Mouse (Mus musculus): ENCODE data around the gene Eif3d. TPM values are rescaled to one million over a fixed set of nuclear protein-coding genes. Genes with fewer than 3 reads are reported as not detected.
A peak's percentile ranks its signal among the peaks of the same experiment; 100 is the strongest.

Gene Eif3d
- polyA plus RNA-seq, 1 experiment: 119 TPM

DNA sequence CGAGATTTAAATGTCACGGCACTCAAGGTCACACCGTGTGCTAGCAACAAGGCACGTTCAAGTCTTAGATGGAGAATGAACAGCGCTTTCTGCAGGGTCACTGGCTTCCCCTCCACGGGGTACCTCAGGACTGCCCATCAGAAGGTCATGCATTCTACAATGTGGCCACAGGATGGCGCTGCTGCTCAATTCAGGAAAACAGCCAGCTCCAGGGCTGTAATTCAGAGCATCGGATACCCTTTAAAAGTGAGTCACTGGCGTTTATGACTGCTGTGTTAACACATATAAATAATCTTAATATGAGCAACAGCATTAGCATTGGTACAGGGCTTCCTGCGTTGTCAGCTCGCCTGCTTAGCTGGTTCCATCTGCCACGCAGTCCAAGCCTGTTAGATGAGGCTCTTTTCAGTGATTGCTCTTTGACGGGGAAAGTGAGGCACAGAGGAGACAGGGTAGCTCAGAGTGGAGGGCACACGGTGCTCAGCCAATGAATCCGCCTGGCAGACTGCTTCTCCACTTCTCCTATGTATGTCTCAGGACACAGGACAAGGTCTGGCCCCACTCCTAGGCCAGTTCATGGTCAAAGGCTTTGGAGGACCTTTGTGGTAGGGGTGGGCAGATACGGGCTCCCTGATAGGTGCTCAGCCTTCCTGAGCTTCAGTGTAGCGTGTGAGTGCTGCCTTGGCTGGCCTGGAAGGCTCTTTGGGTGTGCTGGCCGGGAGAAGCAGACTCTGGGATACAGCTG is 11.8 kb upstream of the Eif3d start:
- 14% methylated on average over 18 of the region's 18 CpGs for WGBS
- Histone ChIP-seq H3K27ac (ENCODE audit: insufficient read depth, low read length) (no peak overlapping the region), H3K4me3 (replicated peaks; ENCODE audit: insufficient read depth, low read depth, low read length) (peak overlapping the region; percentile 18), H3K4me1 (ENCODE audit: control insufficient read depth, insufficient read depth, low read length) (peaks cover 3% of the 10 kb centered on the region; the same call in 1 of the 2 replicates), H3K27me3 (ENCODE audit: control insufficient read depth, insufficient read depth, low read length) (no peaks in the 10 kb centered on the region)
- DNase-seq: peak; percentile 81 to 93
- TF ChIP-seq CTCF (IDR thresholded peaks at IDR 0.05; ENCODE audit: borderline replicate concordance, insufficient read depth, low read depth, low read length) (peak; percentile 87), POLR2A (IDR thresholded peaks at IDR 0.05; ENCODE audit: borderline replicate concordance, insufficient read depth, low read length) (no peak)

DNA sequence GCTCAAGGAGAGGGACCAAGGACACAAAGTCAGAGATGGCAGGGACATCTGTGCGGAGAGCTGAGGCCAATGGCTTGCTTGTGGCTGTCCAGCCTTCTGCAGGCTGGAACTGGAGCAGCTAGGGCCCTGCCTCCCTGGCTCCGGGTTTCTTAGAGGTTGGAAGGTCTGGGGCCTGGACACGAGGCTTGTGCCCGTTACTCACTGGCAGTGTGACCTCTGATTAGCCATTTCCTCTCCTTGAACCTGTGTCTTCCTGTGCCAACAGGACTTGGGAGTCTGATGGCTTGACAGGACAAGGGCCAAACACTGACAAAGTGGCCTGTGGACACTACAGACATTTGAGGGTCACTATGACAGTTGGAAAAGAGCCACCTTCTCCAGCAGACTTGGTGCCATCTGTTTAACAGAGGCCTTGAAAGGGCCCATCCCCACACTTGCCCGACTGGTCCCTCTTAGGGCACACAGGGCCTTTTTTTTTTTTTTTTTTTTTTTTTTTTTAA is 10.6 kb upstream of the Eif3d start:
- Histone ChIP-seq H3K27ac (ENCODE audit: insufficient read depth, low read length) (no peak overlapping the region), H3K27me3 (ENCODE audit: control insufficient read depth, insufficient read depth, low read length) (no peaks in the 10 kb centered on the region), H3K4me3 (replicated peaks; ENCODE audit: insufficient read depth, low read depth, low read length) (no peak overlapping the region), H3K4me1 (ENCODE audit: control insufficient read depth, insufficient read depth, low read length) (peaks cover 3% of the 10 kb centered on the region; the same call in 1 of the 2 replicates)
- DNase-seq: peak in 1 of 2 experiments; percentile 27
- 36% methylated on average over 5 of the region's 5 CpGs for WGBS
- TF ChIP-seq CTCF (IDR thresholded peaks at IDR 0.05; ENCODE audit: borderline replicate concordance, insufficient read depth, low read depth, low read length) (no peak), POLR2A (IDR thresholded peaks at IDR 0.05; ENCODE audit: borderline replicate concordance, insufficient read depth, low read length) (no peak)

DNA sequence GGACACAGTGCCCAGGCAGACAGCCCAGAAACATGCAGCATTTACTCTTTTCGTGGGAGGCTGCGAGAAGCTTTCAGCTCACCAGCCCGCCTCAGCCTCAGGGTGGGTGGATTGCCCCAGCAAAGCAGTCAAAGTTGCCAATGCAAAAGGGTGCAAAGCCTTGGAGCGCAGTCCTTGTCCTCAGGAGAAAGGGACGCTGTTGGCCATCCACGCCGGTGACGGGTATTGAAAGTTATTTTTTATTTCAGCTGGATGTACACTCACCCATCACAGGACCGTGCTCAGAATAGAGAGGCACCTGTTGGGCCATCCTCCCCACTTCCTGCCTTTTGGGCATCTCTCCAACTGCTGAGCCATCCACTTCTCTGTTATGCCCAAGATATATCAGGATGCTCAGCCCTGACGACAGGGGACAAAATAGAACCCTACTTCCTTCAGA is 8.8 kb upstream of the Eif3d start:
- 84% methylated on average over 10 of the region's 10 CpGs for WGBS
- no peaks in the 10 kb centered on the region for H3K27me3 ChIP-seq (ENCODE audit: control insufficient read depth, insufficient read depth, low read length)
- H3K4me3 ChIP-seq (replicated peaks; ENCODE audit: insufficient read depth, low read depth, low read length): no peak overlapping the region
- H3K27ac ChIP-seq (ENCODE audit: insufficient read depth, low read length): no peak overlapping the region
- no peak for DNase-seq
- peaks cover 3% of the 10 kb centered on the region; the same call in 1 of the 2 replicates for H3K4me1 ChIP-seq (ENCODE audit: control insufficient read depth, insufficient read depth, low read length)
- TF ChIP-seq CTCF (IDR thresholded peaks at IDR 0.05; ENCODE audit: borderline replicate concordance, insufficient read depth, low read depth, low read length) (no peak), POLR2A (IDR thresholded peaks at IDR 0.05; ENCODE audit: borderline replicate concordance, insufficient read depth, low read length) (no peak)

DNA sequence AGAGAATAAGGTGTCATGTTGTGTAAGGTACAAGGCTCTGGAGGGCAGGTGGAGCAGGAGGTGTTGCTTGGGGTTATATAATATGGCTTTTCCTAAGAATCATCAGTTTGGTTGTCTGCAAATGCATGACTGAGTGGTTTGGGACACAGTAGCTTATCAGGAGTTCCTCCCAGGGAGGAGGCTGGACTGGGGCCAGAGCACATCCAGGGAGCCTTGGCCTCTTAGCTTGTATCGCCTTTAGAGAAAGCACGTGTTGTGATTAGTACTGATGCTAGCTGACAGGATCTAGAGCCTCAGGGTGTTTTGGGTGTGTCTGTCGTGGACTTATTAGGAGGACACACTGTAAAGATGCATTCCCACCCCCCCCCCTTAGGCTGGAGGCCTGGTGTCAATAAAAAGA is 7.0 kb upstream of the Eif3d start:
- TF ChIP-seq POLR2A (IDR thresholded peaks at IDR 0.05; ENCODE audit: borderline replicate concordance, insufficient read depth, low read length): no peak
- no peak for TF ChIP-seq CTCF (IDR thresholded peaks at IDR 0.05; ENCODE audit: borderline replicate concordance, insufficient read depth, low read depth, low read length)
- Histone ChIP-seq H3K27me3 (ENCODE audit: control insufficient read depth, insufficient read depth, low read length) (no peaks in the 10 kb centered on the region), H3K27ac (ENCODE audit: insufficient read depth, low read length) (no peak overlapping the region), H3K4me1 (ENCODE audit: control insufficient read depth, insufficient read depth, low read length) (peaks cover 3% of the 10 kb centered on the region; the same call in 1 of the 2 replicates), H3K4me3 (replicated peaks; ENCODE audit: insufficient read depth, low read depth, low read length) (no peak overlapping the region)
- WGBS: 32% methylated on average over 3 of the region's 3 CpGs
- DNase-seq: no peak

DNA sequence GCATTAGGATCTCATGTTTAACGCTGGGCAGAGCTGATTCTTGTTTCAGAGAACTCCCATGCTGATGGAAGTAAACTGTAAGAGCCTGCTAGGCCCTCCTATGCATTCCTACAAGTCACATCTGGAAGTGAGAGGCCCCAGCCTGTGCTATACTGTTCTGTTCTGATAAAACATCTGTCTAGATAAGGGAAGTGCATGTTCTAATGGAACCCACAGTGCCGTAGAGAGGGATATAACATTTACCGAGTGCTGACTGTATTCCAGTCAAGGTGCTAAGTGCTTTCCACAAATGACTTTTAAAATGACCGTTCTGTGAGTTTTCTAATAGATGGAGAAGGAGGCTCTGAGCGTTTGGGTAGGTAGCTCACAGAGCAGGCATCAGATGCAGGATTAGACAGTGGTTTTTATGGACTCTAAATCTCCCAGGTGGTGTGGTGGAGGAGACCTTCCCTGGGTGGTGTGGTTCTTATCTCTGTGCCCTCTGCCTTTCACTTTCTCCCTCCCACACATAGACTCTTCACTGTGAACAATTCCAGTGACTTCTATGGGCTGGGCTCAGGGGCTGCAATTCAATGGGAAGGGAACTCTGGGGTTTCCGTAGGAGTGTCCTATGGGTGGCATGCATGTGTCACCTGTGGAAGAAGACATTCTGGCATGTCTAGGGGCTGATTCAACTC is 3.7 kb upstream of the Eif3d start:
- 73% methylated on average over 6 of the region's 6 CpGs for WGBS
- no peak overlapping the region for H3K4me3 ChIP-seq (replicated peaks; ENCODE audit: insufficient read depth, low read depth, low read length)
- H3K27me3 ChIP-seq (ENCODE audit: control insufficient read depth, insufficient read depth, low read length): no peaks in the 10 kb centered on the region
- H3K4me1 ChIP-seq (ENCODE audit: control insufficient read depth, insufficient read depth, low read length): no peaks in the 10 kb centered on the region; the same call in 1 of the 2 replicates
- no peak for DNase-seq
- TF ChIP-seq POLR2A (IDR thresholded peaks at IDR 0.05; ENCODE audit: borderline replicate concordance, insufficient read depth, low read length) (no peak), CTCF (IDR thresholded peaks at IDR 0.05; ENCODE audit: borderline replicate concordance, insufficient read depth, low read depth, low read length) (no peak)
- H3K27ac ChIP-seq (ENCODE audit: insufficient read depth, low read length): no peak overlapping the region

DNA sequence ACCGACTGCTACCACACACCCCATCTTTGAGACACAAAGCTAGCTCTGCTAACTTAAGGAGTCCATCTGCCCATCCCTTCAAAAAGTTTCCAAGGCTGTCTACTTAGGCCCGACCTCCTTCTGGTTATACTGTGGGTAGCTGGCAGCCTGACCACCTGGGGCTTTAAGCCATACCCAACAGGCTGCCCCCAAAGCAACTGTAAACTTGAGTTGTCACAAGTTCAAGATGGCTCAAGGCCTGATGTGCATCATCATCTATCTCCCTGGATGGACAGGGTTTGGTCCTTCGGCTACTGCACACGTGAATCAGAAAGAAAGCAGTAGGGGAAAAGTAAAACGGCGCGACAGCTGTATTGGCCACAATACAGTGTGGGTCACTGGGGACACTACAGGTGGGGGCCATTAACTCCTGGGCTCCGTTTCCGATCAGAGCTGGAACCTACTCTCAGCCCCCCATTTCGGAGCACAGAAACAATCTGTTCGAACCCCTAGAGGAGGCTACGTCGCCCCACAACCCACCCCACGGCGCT is 608 bp downstream of the Eif3d start:
- TF ChIP-seq POLR2A (IDR thresholded peaks at IDR 0.05; ENCODE audit: borderline replicate concordance, insufficient read depth, low read length) (no peak), CTCF (IDR thresholded peaks at IDR 0.05; ENCODE audit: borderline replicate concordance, insufficient read depth, low read depth, low read length) (no peak)
- Histone ChIP-seq H3K4me1 (ENCODE audit: control insufficient read depth, insufficient read depth, low read length) (peaks cover 3% of the 10 kb centered on the region; the same call in 1 of the 2 replicates), H3K27me3 (ENCODE audit: control insufficient read depth, insufficient read depth, low read length) (no peaks in the 10 kb centered on the region), H3K27ac (ENCODE audit: insufficient read depth, low read length) (peak overlapping the region; percentile 45), H3K4me3 (replicated peaks; ENCODE audit: insufficient read depth, low read depth, low read length) (peak overlapping the region; percentile 86)
- WGBS: under 1% methylated on average over 15 of the region's 15 CpGs
- peak in 1 of 2 experiments; percentile 30 for DNase-seq

DNA sequence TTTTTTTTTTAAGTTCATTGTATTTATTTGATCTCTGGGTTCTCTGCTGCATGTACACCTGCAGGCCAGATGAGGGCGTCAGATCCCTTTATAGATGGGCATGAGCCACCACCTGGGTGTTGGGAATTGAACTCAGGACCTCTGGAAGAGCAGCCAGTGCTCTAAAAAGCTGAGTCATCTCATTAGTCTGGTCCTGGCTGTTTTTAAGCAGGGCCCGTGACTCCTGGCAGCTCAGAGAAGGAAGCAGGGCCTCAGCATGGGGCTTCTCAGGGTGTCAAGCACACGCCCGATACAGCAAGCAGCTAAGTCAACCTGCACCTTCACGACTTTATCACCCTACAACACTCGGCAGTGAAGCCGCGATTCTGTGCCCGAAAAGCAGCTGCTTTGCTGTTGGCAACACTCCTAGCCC is 5.5 kb downstream of the Eif3d start:
- H3K4me1 ChIP-seq (ENCODE audit: control insufficient read depth, insufficient read depth, low read length): peaks cover 3% of the 10 kb centered on the region; the same call in 1 of the 2 replicates
- no peak overlapping the region for H3K27ac ChIP-seq (ENCODE audit: insufficient read depth, low read length)
- WGBS: 40% methylated on average over 9 of the region's 9 CpGs
- DNase-seq: no peak
- H3K4me3 ChIP-seq (replicated peaks; ENCODE audit: insufficient read depth, low read depth, low read length): no peak overlapping the region
- TF ChIP-seq CTCF (IDR thresholded peaks at IDR 0.05; ENCODE audit: borderline replicate concordance, insufficient read depth, low read depth, low read length) (no peak), POLR2A (IDR thresholded peaks at IDR 0.05; ENCODE audit: borderline replicate concordance, insufficient read depth, low read length) (no peak)
- no peaks in the 10 kb centered on the region for H3K27me3 ChIP-seq (ENCODE audit: control insufficient read depth, insufficient read depth, low read length)
